Mouse (Mus musculus) embryo, embryonic 11 days (tissue): Measurements from ENCODE around the gene Cep250.

Experiments used
- DNase-seq: peaks from one replicate; pipeline ENCODE4 v3.0.0-alpha.2; 2015

The Cep250 gene

GRCm38 (mm10) chr2:155973348-155973747 lies 17.1 kb downstream of the Cep250 start:
- DNase-seq: no peak

DNA sequence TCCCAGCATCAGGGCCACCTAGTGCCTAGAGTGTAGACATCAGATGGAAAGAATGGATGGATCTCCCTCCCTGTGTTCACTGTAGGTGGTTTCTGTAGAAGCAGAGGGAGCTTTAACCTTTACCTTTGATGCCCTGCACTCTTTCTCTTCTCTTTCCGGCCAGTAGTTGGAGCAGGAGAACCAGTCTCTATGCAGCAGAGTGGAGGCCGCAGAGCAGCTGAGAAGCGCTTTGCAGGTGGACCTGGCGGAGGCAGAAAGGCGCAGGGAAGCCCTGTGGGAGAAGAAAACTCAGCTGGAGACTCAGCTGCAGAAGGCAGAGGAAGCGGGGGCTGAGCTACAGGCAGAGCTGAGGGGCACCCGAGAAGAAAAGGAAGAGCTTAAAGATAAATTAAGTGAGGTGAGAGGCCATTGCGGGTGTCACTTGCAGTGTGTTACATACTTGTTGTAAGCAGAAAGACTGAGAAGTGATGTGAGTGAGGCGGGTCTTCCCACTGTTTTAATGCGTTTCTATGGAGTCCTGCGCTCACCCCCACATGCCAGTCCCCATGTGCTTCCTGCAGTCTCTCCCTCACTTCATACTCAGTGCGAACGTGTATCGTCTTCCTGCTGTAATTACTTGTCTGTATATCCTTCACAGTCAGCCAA lies 18.0 kb downstream of the Cep250 start:
- no peak for DNase-seq

DNA sequence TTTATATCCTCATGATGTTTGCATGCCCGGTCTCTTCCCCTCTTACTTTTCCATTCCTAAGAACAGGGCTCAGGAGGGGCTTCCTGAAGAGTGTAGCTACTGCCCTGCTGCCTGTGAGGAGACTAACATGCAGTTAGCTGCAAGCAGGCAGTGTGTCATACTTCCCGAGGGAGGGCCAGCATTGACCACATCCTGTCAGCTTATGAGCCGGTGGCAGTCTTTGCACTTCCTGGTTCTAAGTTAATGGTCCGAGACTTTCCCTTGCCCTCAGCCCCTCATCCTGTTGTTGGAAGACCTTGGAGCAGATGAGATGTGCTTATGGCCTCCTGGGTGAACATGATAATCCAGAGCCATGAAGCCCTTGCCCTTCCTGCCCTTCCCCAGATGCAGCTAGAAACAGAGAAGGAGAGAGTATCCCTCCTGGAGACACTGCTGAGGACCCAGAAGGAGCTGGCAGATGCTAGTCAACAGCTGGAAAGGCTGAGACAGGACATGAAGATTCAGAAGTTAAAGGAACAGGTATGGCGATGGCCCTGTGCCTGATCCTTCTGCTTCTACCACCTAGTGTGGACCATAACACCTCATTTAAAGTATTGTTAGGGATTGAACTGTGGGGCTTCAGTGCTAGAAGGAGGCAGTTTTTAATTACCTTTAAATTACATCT lies 23.2 kb downstream of the Cep250 start:
- DNase-seq: no peak

GRCm38 (mm10) chr2:155985776-155986175 lies 29.5 kb downstream of the Cep250 start:
- no peak for DNase-seq

DNA sequence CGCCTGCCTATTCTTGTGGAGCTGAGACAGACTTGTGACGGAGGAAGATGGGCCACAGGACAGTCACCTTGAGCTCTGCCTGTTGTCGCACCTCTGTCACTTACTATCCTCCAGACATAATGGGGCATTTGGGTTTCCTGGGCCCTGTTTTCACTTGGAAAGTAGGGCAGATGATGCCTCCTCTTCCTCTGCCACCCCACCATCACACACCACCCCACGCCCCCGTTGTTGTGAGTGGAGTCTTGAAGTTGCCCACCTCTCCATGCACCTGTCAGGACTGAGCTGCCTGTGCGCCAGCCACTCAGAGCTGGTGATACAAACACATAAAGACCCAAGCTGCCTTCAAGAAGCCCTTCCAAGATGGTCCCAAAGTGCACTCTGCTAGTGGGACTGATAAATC lies 30.9 kb downstream of the Cep250 start:
- no peak for DNase-seq

GRCm38 (mm10) chr2:155989085-155989484 lies 32.8 kb downstream of the Cep250 start:
- peak; percentile 3 for DNase-seq

DNA sequence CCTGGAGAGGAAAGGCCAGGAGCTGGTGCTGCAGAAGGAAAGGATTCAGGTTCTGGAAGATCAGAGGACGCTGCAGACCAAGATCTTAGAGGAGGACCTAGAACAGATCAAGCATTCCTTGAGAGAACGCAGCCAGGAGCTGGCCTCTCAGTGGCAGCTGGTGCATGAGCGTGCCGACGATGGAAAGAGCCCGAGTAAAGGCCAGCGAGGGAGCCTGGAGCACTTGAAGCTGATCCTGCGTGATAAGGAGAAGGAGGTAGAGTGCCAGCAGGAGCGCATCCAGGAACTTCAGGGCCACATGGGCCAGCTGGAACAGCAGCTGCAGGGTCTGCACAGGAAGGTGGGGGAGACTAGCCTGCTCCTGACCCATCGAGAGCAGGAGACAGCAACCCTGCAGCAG lies 34.9 kb downstream of the Cep250 start:
- DNase-seq: no peak

DNA sequence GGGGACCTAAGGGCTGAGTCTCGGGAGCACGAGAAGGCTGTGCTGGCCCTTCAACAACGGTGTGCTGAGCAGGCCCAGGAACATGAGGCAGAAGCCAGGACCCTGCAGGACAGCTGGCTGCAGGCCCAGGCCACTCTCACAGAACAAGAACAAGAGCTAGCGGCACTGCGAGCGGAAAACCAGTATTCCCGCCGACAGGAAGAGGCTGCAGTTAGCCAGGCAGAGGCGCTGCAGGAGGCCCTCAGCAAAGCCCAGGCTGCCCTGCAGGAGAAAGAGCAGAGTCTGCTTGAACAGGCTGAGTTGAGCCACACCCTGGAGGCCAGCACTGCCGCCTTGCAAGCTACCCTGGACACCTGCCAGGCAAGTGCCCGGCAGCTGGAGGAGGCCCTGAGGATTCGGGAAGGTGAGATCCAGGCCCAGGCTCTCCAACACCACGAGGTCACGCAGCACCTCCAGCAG lies 35.6 kb downstream of the Cep250 start:
- peak; percentile 5 for DNase-seq

DNA sequence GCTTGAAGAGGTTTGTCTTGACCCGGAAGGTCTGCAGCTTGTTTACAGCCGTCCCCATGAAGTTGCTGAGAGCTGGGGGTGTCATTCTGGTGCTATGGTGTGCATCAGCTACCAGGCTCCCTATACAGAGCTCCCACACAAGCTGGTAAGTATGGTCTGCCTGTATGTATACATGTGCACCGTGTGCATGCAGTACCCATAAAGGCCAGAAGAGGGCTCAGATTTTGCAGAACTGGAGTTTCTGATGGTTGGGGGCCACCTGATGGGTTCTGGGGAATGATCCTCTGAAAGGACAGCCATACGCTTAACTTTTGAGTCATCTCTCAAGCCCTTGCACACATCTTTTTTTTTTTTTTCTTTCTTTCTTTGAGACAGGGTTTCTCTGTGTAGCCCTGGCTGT lies 49.1 kb downstream of the Cep250 start:
- DNase-seq: no peak

- peak; percentile 99 for DNase-seq
Observed at GRCm38 (mm10) chr2:156007888-156008532, 51.8 kb downstream of the Cep250 start, which contains the start of the genes 6430550D23Rik and Ergic3. TSS of gene 6430550D23Rik (minus strand) at chr2:156007977. TSS of gene Ergic3 (plus strand) at chr2:156008045.

DNA sequence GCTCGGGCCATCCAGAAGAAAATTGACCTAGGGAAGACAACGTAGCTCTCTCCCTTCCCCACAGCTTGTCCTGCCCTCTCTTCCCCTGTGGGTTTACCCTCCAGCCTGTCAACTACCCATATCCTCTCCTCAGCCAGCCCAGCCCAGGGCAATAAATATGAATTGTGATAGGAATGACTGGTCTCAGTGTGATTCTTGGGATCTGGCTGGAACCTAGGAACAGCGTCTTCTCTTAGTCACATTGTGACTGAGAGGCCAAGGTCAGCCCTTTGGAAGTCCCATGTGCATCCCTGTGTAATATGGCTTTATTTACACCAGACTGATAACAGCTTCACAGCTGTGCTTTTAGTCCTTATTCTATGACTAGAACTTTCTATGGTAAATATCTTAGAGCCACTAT lies 61.8 kb downstream of the Cep250 start:
- no peak for DNase-seq

DNA sequence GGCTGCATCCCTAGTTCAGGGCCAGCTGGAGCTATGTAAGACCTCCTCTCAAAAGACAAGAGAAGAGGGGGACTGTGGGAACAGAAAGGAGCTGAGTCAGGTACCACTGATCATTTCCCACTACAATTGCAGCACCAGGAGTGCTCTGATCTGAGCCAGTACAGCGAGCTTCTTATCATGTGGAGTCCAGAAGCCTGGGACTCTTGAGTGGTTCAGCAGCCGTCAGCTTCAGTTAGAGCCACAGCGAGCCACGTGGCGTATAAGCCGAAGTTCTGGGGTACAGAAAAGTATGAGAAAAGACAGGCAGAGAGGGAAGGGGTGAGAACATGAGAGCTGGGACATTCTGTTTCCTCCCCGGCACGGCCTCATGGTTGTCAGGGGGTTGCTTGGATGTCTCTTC lies 65.0 kb downstream of the Cep250 start:
- no peak for DNase-seq

DNA sequence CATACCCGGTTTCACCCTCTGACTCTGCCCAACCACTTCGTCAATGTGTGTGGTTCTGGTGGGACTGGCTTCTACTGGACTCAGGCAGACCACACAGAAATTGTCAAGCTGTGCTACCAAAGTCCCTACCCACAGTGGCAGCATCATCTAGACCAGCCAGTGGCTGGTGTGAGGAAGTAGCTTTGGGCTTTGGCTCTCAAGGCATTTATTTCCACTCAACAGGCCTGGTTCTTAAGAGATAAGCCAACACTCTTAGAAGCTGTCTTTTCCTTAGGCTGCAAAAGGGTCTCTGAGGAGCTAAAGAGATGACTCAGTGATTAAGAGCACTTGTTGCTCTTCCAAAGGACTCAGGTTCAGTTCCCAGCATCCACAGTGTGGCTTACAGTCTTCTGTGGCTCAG lies 65.5 kb downstream of the Cep250 start:
- DNase-seq: no peak

DNA sequence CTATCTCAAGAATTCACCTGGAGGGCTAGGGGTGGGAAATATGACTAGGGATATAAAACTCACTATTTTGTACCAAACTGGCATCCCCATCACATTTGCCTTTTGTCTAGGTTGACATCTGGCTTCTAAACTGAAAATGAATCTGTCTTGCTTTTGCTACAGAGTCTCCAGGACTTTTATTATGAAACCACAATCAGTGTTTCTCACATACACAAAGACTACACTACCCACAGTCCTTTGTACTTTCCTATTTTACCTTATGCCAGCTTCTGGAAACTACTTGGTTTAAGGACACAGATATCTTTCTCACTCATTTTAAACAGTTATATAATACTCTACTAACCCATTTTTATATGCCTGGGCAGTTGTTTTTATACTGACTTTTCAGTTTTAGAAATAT lies 69.2 kb downstream of the Cep250 start:
- no peak for DNase-seq

DNA sequence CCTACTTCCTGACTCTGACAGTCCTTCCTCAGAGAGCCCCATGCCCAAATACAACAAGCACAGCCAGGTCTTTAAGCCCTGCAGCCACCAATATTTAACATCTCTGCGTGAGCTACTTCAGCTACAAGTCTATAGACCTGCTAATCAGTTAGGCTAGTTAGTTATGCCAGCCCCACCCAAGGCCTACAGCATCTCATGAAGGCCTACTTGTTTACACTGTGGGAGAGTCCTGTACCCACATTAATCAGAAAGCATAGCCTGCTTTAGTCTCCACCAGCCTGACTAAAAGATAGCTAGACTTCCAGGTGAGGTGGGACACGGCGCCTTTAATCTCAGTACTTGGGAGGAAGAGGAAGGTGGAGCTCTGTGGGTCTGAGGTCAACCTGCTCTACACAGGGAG lies 83.1 kb downstream of the Cep250 start:
- DNase-seq: no peak

DNA sequence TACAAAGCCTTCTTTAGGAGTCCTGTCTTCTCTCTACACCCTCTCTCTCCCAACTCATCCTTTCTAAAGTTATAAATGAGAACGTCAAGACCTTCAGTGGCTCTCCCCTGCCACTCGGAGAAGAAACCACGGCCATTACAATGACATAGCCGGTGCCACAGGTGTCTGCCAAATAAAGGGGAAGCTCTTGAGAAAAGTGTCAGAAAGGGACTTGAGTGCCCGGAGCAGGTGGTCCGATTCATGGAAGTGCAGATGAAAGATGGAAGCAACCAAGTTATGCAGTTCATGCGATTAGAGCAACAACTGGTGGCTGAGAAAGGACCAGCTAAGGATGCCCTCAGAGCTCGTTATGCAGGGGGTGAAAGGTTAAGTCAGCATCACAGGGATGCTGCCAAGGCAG lies 86.6 kb downstream of the Cep250 start:
- DNase-seq: no peak

DNA sequence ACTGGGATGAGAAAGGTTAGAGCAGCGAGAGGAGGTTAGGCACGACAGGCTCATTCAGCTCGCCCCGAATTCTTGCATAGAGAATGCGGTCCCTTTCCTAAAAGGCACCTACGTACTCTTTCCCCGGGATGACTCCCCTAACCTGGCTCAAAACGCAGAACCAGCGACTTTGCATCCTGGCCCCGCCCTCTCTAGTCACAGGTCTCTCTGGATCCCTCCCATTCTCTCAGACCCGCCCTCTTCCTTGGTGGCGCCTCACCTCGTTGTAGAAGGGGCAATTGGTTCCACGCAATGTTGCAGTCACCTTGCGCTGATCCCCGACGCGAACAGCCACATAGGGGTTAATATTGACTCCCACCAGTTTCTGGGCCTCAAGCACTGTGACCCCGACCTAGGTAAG lies 91.7 kb downstream of the Cep250 start:
- DNase-seq: peak; percentile 34
